Mouse (Mus musculus): Measurements from ENCODE around the gene Cplane1.

- TF ChIP-seq POLR2A (IDR thresholded peaks at IDR 0.05; ENCODE audit: insufficient read length, low read depth) (no peak), MAX (IDR thresholded peaks at IDR 0.05; ENCODE audit: low read depth) (no peak), CEBPB (IDR thresholded peaks at IDR 0.05; ENCODE audit: insufficient read depth, poor library complexity, severe bottlenecking) (no peak), MYOD1 (IDR thresholded peaks at IDR 0.05; ENCODE audit: control insufficient read depth in 1 of 3, insufficient read length in 2 of 3, low read depth in 2 of 3) (no peak), POLR2AphosphoS2 (IDR thresholded peaks at IDR 0.05; ENCODE audit: insufficient read length, low read depth) (no peak), USF1 (IDR thresholded peaks at IDR 0.05; ENCODE audit: low read depth) (no peak), E2F4 (IDR thresholded peaks at IDR 0.05; ENCODE audit: insufficient read depth) (no peak), TCF12 (IDR thresholded peaks at IDR 0.05; ENCODE audit: insufficient read depth, poor library complexity, severe bottlenecking) (no peak), REST (IDR thresholded peaks at IDR 0.05; ENCODE audit: insufficient read depth, insufficient read length) (no peak), MYOG (IDR thresholded peaks at IDR 0.05; ENCODE audit: control insufficient read depth in 1 of 3, insufficient read depth in 1 of 3, insufficient read length in 2 of 3, low read depth in 2 of 3) (no peak)
Measured at GRCm38 (mm10) chr15:8208362-8208761, 39.5 kb downstream of the Cplane1 start.

All from myocyte (in vitro differentiated cells).